Mouse (Mus musculus) gastrocnemius, postnatal 36 days (tissue): ENCODE measurements around the gene Ptpn9. TPM values are rescaled to one million over a fixed set of nuclear protein-coding genes. Genes with fewer than 3 reads are reported as not detected.
"Not testable (repeated sequence)": the region's sequence is repeated elsewhere in the genome, so short reads cannot be mapped to it uniquely, and the experiment has no call there.

Experiments used
- DNase-seq, 2 experiments: peaks; one replicate each; pipeline ENCODE4 v3.0.0; 2022
- intact Hi-C: fragments of 180-260 bp; cut with DNase I; formaldehyde crosslinking; loops from one replicate; pipeline ENCODE4 v1.15.1; 2025
- long read RNA-seq, 2 experiments: library from polyadenylated mRNA; stranded (forward); transcript quantifications; one replicate each; pipeline ENCODE4 v2.0.0; 2021
- total RNA-seq, 2 experiments: library from RNA; stranded (reverse); gene quantifications; 2 replicates each; pipeline ENCODE4 v1.2.3; 2021

The Ptpn9 gene
- 1 to 10 TPM; 3.1 to 4.2 TPM for total RNA-seq
- long read RNA-seq, experiment 1, partial matches to known transcripts: 0 of 1 reads
- long read RNA-seq, experiment 1, other reads (novel, unspliced or antisense): 1 of 1 reads
- long read RNA-seq, experiment 2, full-length matches to known transcripts: 1 of 3 reads
- long read RNA-seq, experiment 2, partial matches to known transcripts: 0 of 3 reads
- long read RNA-seq, experiment 2, other reads (novel, unspliced or antisense): 2 of 3 reads

GRCm38 (mm10) chr9:56994286-56995197 is at the start of gene Ptpn9:
Gene Ptpn9, plus strand, starts transcription at chr9:56994923.
- intact Hi-C loops: loop anchor here (5.0 kb wide), 1 partner anchor 42 kb away; the partner anchor contains the start of gene Snupn
- DNase-seq: peak; percentile 80 to 84

- intact Hi-C loops, DNase-seq: not testable (repeated sequence)
These were observed 47.2 kb upstream of the Ptpn9 start for GRCm38 (mm10) chr9:56947481-56947880.

DNA sequence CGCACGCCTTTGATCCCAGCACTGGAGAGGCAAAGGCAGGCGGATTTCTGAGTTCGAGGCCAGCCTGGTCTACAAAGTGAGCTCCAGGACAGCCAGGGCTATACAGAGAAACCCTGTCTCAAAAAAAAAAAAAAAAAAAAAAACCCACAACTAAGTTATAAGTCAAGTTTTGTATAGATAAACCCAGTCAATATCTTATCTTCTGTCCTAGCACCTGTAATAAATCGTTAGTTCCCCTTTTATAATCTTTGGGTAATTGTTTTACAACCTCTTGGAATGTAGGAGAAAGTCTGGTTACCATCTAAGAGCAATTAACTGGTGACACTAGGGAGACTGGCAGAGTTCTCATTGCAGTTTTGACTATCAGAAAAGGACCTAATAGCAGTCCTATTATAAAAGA is 46.0 kb upstream of the Ptpn9 start:
- DNase-seq, intact Hi-C loops: not testable (repeated sequence)

GRCm38 (mm10) chr9:56949767-56950166 is 45.0 kb upstream of the Ptpn9 start:
- no peak for DNase-seq
- intact Hi-C loops: loop anchor here (5.0 kb wide), 1 partner anchor 43 kb away; the partner anchor contains the start of gene Ptpn9

DNA sequence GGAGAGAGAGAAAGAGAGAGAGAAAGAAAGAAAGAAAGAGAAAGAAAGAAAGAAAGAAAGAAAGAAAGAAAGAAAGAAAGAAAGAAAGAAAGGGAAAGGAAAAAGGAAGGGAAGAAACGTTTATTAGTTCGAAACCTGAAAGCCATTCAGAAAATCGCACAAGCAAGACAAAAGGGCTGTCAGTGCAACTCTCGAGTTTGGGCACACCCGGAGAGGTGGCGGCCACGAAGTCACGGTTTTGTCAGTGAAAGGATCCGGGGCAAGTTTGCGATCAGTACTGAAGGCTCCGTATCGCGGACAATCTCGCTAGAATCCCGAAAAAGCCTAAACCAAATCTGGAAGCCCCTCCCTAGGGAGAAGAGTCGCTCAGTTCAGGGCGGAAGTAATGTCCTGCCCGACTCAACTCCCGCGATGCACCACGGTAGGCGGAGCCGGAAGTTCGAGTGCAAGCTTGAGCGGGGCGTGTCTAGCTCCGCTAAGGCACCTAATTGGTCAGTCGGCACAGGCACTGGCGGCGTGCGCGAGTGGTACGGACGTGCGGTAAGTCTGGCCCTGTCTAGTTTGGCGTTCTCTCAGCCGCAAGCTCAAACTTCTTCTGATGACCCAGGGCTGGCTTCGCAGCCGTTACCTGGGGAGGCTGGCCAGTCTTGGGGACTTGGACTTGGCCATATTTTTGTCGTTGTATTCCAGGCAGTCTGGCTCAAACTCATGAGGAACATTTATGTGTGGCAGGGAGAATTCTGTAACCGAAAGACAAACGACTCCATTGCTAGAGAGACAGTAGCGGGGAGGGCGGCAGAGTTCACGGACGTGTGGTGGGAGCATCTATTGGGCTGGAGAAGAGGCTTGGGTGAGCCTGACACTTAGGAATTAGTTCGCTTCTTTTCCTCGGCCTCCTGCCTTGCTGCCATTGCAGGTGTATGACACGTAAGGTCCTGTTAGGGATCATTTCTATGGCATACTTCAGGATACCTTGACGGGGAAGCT is 44.0 kb upstream of the Ptpn9 start, which contains the start of gene Snupn:
Gene Snupn (plus strand): TSS at position 465 of the 987 bp plus-strand sequence.
- intact Hi-C loops: loop anchor here (5.0 kb wide), 1 partner anchor 42 kb away; the partner anchor contains the start of gene Ptpn9

GRCm38 (mm10) chr9:56953562-56953961 is 41.2 kb upstream of the Ptpn9 start:
- no peak for DNase-seq
- intact Hi-C loops: loop anchor here (5.0 kb wide), 1 partner anchor 39 kb away; the partner anchor contains the start of gene Ptpn9

More for the DNA sequence above, 44.0 kb upstream of the Ptpn9 start, which contains the start of gene Snupn:
- DNase-seq: peak; percentile 94 to 97

- intact Hi-C loops: no loop called here
- no peak for DNase-seq
These were observed 37.6 kb upstream of the Ptpn9 start for GRCm38 (mm10) chr9:56956966-56957675.

- DNase-seq: no peak
- intact Hi-C loops: no loop called here
These were observed 36.0 kb upstream of the Ptpn9 start for GRCm38 (mm10) chr9:56958689-56959088.

GRCm38 (mm10) chr9:56961591-56961990 is 33.1 kb upstream of the Ptpn9 start:
- no peak for DNase-seq
- intact Hi-C loops: no loop called here

DNA sequence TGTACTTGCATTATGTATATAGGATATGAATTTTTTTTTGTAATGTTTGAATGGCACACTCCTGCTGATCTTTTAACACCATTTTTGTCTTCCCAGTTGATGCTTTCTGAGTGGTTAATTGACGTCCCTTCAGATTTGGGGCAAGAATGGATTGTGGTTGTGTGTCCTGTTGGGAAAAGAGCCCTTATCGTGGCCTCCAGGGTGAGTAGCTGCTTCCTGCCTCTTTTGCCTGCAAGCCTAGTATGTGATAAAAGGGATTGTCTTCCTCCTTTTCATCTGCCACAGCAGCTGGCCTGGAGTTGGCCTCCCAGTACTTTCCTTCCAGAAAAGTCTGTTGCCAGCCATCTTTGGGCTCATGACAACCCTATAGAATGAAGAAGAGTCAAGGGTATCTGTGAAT is 24.6 kb upstream of the Ptpn9 start:
- intact Hi-C loops: no loop called here
- DNase-seq: no peak

- DNase-seq: no peak
- intact Hi-C loops: no loop called here
These were observed 20.7 kb upstream of the Ptpn9 start for GRCm38 (mm10) chr9:56973960-56974524.

- intact Hi-C loops: no loop called here
- no peak for DNase-seq
These were observed 19.5 kb upstream of the Ptpn9 start for GRCm38 (mm10) chr9:56975199-56975598.

- intact Hi-C loops: no loop called here
- DNase-seq: no peak
These were observed 14.5 kb upstream of the Ptpn9 start for GRCm38 (mm10) chr9:56980186-56980585.

DNA sequence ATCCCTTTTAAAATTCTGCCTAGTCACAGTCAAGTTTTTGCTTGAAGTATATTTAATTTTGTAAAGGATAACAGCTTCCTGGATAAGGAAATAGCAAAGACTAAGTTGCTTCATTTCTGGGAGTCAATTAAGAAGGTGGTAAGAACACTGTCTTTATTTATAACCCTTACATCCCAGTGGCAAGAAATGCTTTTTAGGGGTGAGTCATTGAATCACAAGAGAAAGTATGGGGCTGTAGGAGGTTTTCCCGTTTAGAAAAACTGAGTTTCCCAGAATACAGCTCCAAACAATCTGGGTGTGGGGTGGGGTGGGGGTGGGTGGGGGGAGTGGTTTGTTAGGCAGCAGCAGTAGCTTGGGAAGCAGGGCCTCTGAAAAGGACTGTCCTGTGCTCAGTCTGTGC is 13.2 kb upstream of the Ptpn9 start:
- no peak for DNase-seq
- intact Hi-C loops: no loop called here

- intact Hi-C loops: no loop called here
These were observed 690 bp downstream of the Ptpn9 start for GRCm38 (mm10) chr9:56995198-56996027.

DNA sequence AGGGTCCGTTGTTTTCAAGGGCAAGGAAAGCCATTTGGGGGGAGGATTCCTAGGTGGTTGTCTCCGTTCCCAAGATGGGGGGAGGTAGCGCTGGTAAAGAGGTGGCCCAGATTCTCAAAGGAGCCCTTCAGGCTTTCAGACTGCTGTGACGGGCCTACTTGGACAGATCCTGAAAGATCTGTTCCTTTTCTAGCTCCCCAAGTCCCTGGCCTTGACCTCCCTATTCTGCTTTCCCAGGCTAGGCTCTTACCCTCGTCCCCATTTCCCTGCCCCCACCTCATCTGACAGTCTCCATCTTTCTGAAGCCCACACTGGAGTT is 1.3 kb downstream of the Ptpn9 start:
- DNase-seq: peak in 1 of 2 experiments; percentile 13
- intact Hi-C loops: no loop called here

More at GRCm38 (mm10) chr9:56995198-56996027, 690 bp downstream of the Ptpn9 start:
- DNase-seq: peak; percentile 32 to 59

DNA sequence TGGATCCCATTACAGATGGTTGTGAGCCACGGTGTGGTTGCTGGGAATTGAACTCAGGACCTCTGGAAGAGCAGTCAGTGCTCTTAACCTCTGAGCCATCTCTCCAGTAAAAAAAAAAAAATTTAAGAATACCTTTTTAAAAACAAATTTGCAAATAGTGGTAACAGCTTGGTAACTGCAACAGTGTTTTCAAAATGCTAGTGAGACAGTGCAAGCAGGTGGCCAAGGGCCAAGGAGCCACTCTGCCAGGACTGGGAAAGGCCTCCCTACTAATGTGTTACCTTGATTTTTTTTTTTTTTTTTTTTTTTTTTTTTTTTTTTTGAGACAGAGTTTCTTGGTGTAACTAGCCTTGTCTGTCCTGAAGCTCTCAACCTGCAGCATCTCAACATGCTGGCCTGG is 2.5 kb downstream of the Ptpn9 start:
- intact Hi-C loops: not testable (repeated sequence)

DNA sequence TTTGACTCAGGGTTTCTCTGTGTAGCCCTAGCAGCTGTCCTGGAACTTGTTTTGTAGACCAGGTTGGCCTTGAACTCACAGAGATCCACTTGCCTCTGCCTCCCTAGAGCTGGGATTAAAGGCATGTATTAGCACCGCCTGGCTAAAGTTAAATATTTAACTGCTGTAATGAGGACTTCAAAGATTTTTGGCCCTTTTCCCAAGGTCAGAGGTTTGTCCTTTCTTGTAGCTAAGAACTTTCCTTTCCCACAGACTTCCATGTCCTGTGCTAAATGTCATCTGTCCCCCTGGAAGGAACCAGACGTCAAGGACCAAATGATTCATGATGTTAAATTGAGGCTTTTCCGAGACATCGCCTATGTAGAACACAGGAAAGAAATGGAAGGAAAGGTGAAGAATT is 8.3 kb downstream of the Ptpn9 start:
- no peak for DNase-seq
- intact Hi-C loops: no loop called here

More for the DNA sequence above, 2.5 kb downstream of the Ptpn9 start:
- DNase-seq: not testable (repeated sequence)
